Mouse (Mus musculus) liver, adult 10 weeks (tissue): ENCODE measurements around the gene Zranb3. TPM values are rescaled to one million over a fixed set of nuclear protein-coding genes. Genes with fewer than 3 reads are reported as not detected.

Source experiments
- polyA plus RNA-seq: library from polyadenylated mRNA; stranded (reverse); fragments of 350-450 nt; fragmentation: Illumina TruSeq; extraction: RNeasy Lipid Tissue Mini Kit (QIAGEN cat#74804); gene quantifications from one replicate; pipeline ENCODE4 v1.2.3, GENCODE M21; 2014; ENCODE audit warnings: low read depth, low replicate concordance

The Zranb3 gene
- 2.1 TPM for polyA plus RNA-seq

GRCm38 (mm10) chr1:128102641-128103461 is at the start of gene Zranb3, which contains the start of gene R3hdm1:
TSS of gene Zranb3 (minus strand) at chr1:128103047.
TSS of gene R3hdm1 (plus strand) at chr1:128103301.

Other genes with a start within 250 kb of the Zranb3 start
- not detected for gene Map3k19, start 248.0 kb downstream of the Zranb3 start, polyA plus RNA-seq
- gene Rab3gap1, start 234.3 kb downstream of the Zranb3 start, polyA plus RNA-seq = 21.5 TPM
- 48.4 TPM for gene R3hdm1, start 254 bp upstream of the Zranb3 start, polyA plus RNA-seq
- 108 TPM for gene Ubxn4, start 140.9 kb upstream of the Zranb3 start, polyA plus RNA-seq
- gene Lct, start 225.3 kb upstream of the Zranb3 start, polyA plus RNA-seq = not detected